Mouse (Mus musculus) neutrophil, adult 65 days (primary cell): ENCODE results near the gene Syap1. TPM values are rescaled to one million over a fixed set of nuclear protein-coding genes. Genes with fewer than 3 reads are reported as not detected.

Experiments
- total RNA-seq: library from RNA; stranded (reverse); gene quantifications from 2 replicates; pipeline ENCODE4 v1.2.4, GENCODE M21; 2023

Gene Syap1
- total RNA-seq, result 43.0 and 53.7 TPM in 2 replicates

DNA sequence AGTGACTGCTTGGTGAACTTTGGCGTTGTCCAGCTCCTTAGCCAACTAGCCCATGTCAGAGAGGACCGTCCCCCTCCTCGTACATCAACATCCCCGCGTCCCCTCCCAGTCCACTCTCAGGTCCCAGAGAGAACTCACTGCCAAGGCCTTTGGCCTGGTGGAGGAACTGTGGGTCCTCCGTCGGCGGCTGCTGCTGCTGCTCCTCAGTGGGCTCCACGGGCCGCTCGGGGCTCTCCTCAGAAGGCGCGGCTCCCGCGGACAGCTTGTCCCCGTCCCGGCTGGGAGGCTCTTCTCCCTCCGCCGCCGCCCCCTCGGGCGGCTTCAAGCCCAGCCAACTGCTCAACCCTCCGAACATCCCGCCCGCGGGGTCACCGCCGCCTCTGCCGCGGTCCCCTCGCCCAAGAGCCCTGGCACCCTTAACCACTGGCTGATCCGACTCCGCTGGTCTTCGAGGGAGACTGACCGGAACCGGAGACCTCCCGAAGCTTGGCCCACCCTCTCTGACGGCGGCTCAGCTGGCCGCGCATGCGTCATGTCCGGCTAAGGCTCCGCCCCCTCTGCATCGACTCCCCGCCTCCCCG is at the start of gene Syap1:
Gene Syap1 (minus strand): TSS at position 517 of the 581 bp plus-strand sequence.

DNA sequence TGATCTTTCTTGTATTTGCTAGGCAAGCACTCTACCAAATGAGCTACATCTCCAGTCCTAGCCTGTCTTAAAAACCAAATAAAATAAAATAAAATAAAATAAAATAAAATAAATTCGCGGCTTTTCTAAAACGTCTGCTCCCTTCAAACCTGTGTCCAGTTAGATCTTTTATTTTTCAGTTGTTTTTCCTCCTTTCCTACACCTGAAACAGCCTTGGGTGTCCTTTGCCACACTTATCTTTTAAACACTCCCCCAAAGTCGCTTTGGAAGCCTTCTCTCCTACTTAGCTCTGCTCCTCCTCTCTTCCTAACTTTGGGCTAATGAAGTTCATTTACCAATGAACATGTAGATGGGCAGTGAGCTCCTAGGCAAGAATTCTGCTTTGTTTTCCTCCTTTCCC is 12.7 kb upstream of the Syap1 start, which contains the start of gene Ctps2:
Gene Ctps2 (plus strand): TSS at position 301 of the 400 bp plus-strand sequence.

DNA sequence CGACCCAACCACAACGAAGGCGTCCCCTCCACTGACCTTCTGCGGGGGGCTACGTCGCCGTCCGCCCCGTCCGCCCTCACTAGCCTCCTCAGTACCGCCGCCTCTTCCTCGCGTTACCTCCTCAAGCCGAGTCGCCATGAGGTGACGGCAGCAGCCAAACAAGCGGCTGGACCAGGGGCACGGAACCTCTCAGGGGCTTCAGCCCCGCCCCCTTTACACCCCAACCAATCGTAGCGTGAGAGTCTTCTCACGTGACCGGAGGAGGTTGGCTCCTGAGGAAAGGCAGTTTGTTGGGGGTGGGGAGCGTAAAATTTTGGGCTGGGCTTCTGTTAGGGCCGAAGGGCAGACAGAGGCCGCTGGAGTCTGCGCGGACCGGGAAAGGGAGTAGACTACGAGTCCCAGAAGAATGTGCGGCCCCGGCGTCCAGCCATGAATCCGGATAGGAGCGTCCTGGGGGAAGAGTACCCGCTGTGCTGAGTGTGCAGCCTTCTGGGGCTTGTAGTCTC is 59.0 kb downstream of the Syap1 start, which contains the start of gene Txlng:
Gene Txlng (minus strand): TSS at position 252 of the 506 bp plus-strand sequence.

Other genes with a start within 250 kb of the Syap1 start
- 0.54 and 1.2 TPM in 2 replicates for gene Reps2, start 244.8 kb downstream of the Syap1 start, total RNA-seq
- 46.3 and 57.4 TPM in 2 replicates for gene Rbbp7, start 128.0 kb downstream of the Syap1 start, total RNA-seq
- 8.6 and 8.7 TPM in 2 replicates for gene Txlng, start 59.0 kb downstream of the Syap1 start, total RNA-seq
- gene Ctps2, start 12.8 kb upstream of the Syap1 start, total RNA-seq, result 91.9 and 124 TPM in 2 replicates
- gene S100g, start 76.2 kb upstream of the Syap1 start, total RNA-seq, result not detected in 2 replicates